Mouse (Mus musculus) right cerebral cortex, adult 2 months (tissue): Measurements from ENCODE around the gene Gm5678.

Experiments
- DNase-seq, 2 experiments: peaks; one replicate each; pipeline ENCODE4 v3.0.0; 2021 to 2022; ENCODE audit warnings: low spot score in 2 of 2

The Gm5678 gene

GRCm38 (mm10) chr16:93627761-93628400 lies at the start of gene Gm5678:
Gm5678 (plus strand) TSS chr16:93628097.
- DNase-seq = peak; percentile 60 to 72

GRCm38 (mm10) chr16:93578346-93579005 lies 49.4 kb upstream of the Gm5678 start:
- no peak for DNase-seq

DNA sequence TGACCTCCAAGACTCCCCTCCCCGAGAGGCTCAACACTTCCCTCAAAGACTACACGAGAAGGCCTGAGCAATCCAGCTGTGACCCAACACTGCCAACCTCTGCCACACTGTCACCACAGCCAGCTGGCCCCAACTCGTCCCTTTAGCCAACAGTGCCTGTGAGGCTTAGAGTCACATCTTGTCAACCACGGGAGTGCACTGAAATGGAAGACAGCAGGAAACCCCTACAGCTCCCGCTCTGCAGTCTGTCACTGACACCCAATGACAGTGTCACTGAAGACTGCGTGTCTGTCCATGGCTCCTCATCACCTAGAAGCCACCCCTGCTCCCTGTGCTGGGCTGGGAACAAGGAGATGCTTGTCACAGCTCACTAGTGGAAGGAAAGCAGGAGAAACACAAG lies 46.8 kb upstream of the Gm5678 start:
- no peak for DNase-seq

DNA sequence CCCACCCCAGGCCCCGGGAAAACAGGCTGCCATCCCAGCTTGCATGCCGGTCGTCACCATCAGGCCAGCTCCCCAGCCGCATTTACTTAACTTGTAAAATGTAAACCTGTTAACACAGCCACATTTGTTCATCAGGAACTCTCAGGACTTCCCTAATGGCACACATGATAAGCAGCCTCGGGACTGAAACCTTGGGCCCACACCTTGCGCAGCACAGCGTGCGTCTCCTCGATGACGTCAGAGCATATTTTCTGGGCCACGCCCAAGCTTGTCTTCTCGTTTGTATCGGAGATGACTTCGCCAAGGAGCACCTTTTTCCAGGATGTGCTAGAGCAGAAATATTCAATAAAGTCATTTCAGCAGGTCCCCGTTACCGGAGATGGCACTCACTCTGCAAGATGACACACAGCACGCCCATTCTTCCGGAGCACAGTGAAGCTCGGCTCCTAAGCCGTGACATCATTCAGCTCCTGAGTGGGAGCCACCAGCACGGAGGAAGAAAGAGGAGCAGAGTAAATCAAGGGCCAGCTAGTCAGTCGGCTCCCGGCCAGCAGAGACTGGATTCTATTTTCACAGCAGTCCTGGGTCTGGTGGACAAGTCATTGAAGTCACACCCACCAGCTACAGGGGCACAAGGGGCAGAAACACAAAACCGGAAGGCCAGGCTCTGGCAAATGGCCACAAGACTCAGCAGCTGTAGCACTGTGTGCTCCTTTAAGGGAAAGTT lies 42.8 kb upstream of the Gm5678 start:
- DNase-seq = no peak

- DNase-seq = no peak
Observed at GRCm38 (mm10) chr16:93585703-93586205, 42.1 kb upstream of the Gm5678 start.

DNA sequence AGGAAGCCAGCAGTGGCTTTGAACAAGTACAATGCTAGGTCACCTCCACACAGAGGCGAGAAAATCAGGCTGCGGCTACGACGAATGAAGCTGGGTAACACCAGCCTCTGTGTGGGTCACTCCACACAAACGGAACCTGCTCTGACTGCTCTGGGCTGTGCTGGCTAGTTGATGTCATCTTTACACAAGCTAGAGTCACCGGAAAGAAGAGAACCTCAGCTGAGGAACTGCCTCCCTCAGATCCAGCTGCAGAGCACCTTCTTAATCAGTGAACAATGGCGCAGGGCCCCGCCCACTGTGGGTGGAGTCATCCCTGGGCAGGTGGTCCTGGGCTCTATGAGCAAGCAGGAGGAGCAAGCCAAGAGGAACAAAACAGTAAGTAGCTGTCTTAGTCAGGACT lies 41.5 kb upstream of the Gm5678 start:
- no peak for DNase-seq

GRCm38 (mm10) chr16:93588281-93588680 lies 39.6 kb upstream of the Gm5678 start:
- no peak for DNase-seq

- no peak for DNase-seq
Observed at GRCm38 (mm10) chr16:93590915-93591314, 37.0 kb upstream of the Gm5678 start.

DNA sequence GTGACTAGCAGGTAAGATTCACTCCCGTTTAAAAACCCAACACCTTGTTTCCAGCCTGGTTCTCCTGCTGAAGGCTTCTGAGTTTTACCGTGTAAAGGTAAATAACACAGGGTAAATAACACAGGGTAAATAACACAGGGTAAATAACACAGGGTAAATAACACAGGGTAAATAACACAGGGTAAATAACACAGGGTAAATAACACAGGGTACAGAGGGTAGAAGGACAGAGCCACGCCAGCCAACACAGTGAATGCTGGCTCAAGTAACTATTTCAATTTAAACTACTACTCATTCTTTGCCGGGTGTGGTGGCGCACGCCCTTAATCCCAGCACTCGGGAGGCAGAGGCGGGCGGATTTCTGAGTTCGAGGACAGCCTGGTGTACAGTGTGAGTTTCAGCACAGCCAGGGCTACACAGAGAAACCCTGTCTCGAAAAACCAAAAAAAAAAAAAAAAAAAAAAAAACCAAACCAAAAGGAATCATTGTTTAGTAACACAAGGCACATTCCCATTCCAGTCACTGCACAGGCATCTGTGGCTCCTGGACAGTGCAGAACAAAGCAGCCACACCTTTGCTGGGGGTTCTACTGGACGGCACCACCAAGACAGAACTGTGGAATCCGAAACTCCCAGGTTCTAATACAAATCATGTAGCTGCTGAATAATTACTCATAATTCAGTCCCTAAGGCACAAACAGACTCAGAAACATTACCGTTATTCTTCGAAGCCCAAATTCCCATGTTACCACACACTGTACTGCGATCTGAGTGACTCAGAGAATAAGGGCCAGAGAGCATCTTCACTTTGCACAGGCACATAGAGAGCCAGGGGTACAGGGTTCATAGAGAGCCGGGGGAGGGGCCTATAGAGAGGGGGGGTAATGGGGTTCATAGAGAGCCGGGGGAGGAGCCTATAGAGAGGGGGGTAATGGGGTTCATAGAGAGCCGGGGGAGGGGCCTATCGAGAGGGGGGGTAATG lies 36.2 kb upstream of the Gm5678 start:
- DNase-seq = no peak

DNA sequence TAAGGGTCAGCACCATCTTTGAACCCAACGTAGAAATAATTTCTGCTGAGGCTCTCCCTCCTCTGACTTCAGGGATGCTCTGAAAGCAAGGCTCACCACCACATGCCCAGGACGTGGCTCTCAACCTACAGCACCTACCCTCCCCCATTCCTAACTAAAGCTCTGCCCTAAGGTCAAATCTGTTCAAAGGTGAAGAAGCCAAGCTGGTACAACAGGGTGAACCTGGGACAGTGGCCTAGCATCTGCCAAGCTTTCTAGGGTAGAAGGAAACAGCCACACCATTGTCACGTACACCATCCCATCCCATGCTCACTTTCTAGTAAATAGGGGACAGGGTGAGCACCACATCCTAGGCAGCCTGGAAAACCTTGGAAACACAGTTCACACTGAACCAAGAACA lies 35.2 kb upstream of the Gm5678 start:
- DNase-seq = no peak

GRCm38 (mm10) chr16:93593406-93593805 lies 34.5 kb upstream of the Gm5678 start:
- DNase-seq = no peak

GRCm38 (mm10) chr16:93594448-93594847 lies 33.4 kb upstream of the Gm5678 start:
- DNase-seq = no peak

DNA sequence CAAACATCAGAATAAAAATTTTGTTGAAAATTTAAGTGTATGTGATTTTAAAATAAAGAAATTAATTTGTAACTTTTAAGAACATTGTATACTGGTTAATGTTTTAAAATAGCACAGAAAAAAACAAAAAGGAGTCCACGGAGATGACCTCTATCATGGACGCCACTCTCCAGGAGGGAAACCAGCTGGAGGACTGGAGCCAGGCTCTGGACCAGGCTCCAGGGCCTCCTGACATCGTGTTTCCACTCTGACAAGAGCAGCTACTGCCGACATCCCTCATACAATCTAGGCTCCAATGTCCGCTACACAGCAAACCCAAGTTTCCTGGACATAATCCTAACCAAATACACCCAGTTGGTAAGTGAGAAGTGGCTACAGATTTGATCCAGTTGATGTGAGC lies 32.1 kb upstream of the Gm5678 start:
- DNase-seq = no peak

DNA sequence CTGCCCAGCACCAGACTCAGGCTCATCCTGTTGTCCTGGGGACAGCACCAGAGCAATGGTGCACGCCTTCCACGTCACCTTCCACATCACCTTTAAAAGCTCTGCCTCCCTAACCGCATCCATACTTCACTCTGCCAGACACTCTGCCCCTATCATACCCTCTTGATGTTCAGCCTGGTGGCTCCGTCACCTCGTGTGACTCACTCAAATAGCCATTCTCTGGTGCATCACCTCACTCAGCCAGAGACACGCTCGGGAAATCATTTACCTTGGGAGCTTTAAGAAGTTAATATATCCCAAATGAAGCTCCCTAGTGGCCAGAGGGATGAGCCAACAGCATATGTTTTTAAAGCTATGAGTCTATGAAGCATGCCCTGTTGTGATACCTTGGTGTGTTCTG lies 31.1 kb upstream of the Gm5678 start:
- DNase-seq = no peak

DNA sequence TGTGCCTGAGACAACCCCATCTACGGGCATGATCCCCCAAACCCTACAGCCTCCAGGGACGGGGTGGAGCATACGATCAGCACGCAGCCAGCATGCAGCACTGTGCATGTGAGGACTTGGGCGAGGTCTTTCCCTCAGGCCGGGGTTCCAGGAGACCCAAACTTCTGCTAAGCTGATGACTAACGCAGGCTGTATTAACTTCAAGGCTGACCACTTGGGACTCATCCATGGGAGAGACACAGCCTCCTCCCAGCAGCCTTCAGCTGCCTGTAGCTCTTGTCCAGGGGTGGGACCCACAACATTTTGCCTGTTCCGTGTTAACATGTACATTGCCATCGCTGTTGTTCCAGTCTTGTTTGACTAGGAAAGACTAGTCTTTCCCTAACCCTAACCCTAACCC lies 30.3 kb upstream of the Gm5678 start:
- DNase-seq = no peak

GRCm38 (mm10) chr16:93599461-93599860 lies 28.4 kb upstream of the Gm5678 start:
- no peak for DNase-seq

DNA sequence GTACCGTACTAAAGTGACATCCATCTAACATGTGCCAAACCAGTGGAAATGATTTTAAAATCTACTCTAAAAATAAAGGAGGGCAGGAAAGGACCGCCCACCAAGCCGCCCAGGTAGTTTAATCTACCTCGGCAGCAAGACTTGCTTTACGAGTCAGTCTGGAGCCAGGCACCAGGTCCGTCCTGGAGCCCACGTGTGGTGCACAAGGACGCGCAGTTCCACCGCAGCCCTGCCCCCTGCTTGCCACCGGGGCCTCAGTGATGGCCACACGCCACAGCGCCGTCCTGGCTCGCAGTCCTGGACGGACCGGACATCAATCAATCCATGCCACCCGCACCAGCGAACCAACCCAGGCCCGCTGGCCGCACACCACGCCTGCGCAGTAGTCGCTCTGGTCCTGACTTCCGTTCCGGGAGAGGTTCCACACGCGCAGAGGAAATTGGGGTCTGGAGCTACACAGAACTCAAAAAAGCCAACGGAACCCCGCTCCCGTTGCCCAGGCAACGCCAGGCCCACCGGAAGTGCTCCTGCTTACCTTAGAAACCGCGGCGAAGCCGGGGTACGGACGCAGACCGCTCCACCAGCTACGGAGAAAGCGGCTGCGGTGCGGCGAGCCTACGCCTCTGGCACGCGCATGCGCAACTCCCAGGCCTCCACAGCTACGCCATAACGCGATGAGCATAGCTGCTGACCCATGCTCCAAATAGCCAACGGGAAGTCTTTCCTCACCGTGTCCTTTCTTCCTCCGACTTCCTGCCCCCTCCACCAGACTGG lies 24.3 kb upstream of the Gm5678 start, which contains the start of gene Setd4:
Gene Setd4 (minus strand): TSS at position 625 of the 774 bp plus-strand sequence.
- DNase-seq = peak; percentile 93

DNA sequence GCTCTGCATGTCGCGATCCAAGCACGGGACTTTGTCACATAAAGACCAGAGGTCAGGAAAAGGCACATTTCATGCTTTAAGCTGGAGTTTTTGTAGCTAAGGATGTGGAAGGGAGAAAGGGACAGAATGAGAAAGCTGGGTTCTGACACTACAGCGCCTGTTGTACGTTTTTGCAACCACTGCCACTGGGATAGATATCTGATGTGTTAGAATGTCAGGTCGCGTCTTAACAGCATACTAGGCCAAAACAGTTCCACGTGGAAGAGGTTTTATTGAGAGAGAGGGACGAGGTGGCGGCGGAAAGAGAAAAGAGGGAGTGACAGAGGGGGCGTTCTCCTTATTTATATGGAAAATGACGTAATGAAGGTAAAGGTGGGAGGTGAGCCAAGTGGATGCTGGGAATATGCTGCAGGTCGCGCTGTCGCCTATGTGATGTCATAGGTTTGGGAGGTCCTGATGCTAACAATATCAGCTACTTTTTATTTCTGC lies 23.4 kb upstream of the Gm5678 start:
- peak; percentile 51 to 59 for DNase-seq

- DNase-seq = no peak
Observed at GRCm38 (mm10) chr16:93605553-93605952, 22.3 kb upstream of the Gm5678 start, which contains the start of gene Cbr1. Cbr1 (plus strand) TSS chr16:93605853.

- no peak for DNase-seq
Observed at GRCm38 (mm10) chr16:93606146-93606545, 21.8 kb upstream of the Gm5678 start.
